Mouse (Mus musculus): ENCODE data around the gene Ptpn18.
A peak's percentile ranks its signal among the peaks of the same experiment; 100 is the strongest.
"Not testable (repeated sequence)": the region's sequence is repeated elsewhere in the genome, so short reads cannot be mapped to it uniquely, and the experiment has no call there.

Ptpn18 gene

GRCm38 (mm10) chr1:34468051-34468450, 8.5 kb downstream of the Ptpn18 start:
- DNase-seq, result no peak

- DNase-seq, result no peak
These were observed 8.9 kb downstream of the Ptpn18 start for GRCm38 (mm10) chr1:34468500-34468899.

- no peak for DNase-seq
These were observed 10.2 kb downstream of the Ptpn18 start for GRCm38 (mm10) chr1:34469801-34470200.

- DNase-seq, result peak; percentile 51 to 61
These were observed 13.1 kb downstream of the Ptpn18 start for GRCm38 (mm10) chr1:34472427-34473300.

DNA sequence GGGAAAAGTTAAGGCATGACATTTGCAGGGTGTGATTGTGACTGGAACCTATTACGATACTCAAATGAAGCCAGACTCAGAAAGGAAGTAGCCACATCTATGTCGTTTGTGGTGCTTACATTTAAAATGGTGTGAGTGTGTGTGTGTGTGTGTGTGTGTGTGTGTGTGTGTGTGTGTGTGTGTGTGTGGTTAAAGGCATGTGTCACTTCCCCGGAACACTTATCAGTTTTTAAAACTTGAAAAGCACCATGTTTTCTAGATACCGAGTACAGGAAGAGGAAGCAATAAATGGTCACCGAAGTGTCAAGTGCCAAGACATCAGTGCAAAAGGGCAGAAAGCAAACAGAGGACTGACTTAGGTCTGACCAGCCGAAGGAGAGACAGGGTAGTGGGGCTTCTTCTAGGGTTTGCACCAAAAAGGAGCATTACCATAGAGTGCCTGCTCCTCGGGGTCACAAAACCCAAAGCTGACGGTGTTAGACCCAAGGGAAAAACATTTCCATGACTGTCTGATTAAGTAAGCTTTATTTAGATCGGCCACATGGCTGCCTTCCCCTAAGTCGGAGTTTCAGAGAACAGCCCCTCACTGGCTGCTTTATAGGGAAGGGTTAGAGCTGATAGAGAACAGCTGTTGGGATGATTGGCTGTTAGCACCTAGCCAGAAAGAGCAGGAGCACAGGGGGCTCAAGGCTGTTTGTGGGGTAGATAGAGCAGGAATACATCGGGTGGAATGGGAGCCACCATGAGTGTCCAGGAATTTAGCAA, 19.5 kb downstream of the Ptpn18 start:
- DNase-seq, result no peak

DNA sequence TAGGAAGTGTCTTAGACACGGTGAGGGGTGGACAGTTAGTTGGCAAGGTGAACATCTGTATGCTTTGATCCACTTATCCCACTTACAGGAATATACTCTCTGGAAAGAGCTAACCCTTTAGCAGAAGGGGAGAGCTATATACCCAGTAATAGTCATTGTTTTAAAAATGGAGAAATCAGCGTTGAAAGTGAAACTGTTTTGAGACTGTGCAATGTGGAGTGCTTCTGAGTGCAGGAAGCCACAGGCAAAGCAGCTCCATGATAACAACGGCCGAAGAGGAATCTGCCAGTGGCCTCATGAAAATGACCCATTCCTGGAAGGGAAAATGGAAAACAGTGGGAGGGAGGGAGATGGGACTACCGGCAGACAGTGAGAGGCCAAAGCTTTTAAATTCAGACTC, 21.2 kb downstream of the Ptpn18 start:
- no peak for DNase-seq

DNA sequence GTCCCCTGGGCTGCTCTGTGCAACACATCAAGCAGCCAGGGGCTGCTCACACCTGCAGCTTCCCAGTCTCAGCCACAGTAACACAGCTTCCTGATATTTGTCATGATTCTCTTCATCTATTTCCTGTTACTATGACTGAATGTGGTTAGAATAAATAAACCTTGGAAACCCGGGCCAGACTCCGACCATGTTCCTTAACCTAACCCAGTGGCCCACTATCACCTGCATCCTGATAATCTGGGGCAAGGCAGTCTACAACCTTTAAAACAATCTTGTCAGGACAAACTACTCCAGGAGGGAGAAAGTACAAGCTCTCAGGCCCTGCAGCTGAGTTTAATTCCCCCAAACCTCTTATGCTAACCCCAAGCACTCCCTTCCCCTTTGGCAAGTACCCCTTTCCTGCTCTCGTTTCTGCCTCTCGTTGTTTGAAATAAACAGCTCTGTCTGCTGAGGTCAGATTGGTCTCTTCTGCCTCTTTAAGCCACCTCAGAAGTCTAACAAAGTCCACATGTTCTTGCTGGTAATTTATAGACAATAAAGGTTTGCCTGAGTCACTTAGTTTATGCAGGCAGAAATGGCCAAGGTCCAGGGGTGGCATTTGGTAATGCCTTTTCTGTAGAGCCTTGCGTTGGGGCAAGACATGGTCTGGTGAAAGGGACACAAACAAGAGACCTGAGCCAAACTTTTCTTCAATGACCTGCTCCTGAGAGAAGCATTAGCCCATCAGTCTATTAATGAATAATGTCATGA, 22.5 kb downstream of the Ptpn18 start:
- no peak for DNase-seq

DNA sequence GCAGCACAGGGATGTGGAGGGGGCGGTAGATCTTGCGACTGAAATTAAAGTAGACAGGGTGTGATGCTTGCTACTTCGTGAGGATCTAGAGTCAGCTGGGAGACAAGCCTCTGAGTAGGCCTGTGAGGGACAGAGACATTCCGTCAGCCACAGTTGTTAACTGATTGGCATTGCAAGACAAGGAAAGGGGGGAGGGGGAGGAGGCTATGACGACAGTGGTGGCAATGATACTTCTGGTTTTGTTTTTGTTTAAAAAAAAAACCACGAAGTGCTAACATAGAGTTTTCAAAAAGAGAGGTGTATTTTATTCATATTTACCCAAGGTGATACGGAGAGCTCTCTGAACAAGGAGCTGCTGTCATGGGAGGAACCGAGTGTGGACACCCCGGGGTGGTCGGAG, 24.9 kb downstream of the Ptpn18 start:
- no peak for DNase-seq

DNA sequence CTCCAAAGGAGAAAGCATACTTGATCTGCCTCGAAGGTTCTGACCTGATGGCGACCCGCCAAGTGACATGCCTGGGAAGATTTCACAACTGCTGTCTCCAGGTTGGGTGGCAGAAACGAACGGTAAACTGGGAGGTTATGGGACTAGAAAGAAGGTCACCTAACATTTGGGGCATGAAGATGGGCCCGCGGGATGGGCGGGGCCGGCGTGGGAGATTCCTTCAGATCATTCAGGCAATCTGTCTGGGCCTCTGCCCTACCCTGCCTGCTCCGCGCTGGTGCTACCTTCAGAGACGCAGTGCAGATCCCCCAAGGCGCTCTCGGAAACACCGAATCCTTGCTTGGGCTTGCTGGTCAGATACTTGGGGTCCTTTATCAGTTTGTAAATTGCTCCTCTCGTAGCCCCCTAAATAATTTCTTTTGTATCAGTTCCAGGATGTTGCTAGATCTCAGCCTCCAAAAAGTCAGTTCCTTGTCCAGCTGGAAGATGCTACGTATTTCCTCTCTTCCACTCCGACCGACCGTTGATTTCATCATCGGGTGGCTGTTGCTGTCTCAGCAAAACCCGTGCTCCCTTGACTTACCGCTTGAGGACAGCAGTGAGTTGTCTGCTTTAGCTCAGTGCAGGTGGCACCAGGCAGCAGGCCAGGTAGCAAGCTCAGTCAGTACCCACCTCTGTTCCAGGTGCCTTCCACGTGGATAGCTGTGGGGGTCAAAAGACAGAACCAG, 26.1 kb downstream of the Ptpn18 start:
- DNase-seq, result peak; percentile 61 to 64

GRCm38 (mm10) chr1:34487383-34487782, 27.8 kb downstream of the Ptpn18 start:
- DNase-seq, result no peak

GRCm38 (mm10) chr1:34489852-34490541, 30.4 kb downstream of the Ptpn18 start:
- DNase-seq, result no peak

- no peak for DNase-seq
These were observed 31.9 kb downstream of the Ptpn18 start for GRCm38 (mm10) chr1:34491480-34491879.

DNA sequence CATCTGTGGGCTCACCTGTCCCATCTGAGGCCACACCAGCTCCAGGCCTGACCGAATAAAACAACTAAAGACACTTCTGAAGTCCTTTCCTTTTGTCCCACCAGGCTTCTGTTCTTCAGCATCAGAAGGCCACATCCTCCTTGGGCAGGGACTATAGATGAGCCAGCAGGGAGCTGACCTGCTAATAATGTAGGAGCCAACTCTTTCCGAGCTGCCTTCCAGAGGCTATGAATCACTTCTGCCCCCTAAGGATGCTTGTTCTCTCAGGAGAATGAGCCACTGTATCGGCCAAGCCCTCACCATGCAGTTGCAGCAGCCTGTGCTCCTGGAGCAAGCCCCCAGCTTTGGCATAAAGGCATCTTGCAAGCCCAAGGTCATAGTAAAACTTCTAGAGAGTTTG, 43.4 kb downstream of the Ptpn18 start:
- no peak for DNase-seq

DNA sequence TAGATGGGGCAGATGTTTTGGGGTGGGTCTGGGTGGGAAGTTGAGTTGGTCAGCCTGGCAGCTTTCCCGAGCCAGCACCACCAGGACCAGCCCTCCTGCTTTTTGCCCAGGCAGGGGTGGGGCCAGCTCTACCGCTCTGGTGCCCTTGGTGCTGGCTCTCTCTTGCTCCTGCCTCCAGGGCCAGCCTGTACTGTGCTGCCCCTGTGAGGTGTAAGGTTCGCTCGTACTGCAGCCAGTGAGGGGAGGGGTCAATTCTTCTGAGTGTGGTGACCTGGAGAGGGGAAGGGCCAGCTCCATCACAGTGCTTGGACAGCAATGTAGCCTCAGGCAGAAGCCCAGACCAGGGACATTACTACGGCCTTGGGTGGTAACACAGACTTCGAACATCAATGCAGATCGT, 45.7 kb downstream of the Ptpn18 start:
- DNase-seq, result no peak

- DNase-seq, result no peak
These were observed 46.5 kb downstream of the Ptpn18 start for GRCm38 (mm10) chr1:34505970-34506551.

GRCm38 (mm10) chr1:34507986-34508385, 48.4 kb downstream of the Ptpn18 start:
- no peak for DNase-seq

DNA sequence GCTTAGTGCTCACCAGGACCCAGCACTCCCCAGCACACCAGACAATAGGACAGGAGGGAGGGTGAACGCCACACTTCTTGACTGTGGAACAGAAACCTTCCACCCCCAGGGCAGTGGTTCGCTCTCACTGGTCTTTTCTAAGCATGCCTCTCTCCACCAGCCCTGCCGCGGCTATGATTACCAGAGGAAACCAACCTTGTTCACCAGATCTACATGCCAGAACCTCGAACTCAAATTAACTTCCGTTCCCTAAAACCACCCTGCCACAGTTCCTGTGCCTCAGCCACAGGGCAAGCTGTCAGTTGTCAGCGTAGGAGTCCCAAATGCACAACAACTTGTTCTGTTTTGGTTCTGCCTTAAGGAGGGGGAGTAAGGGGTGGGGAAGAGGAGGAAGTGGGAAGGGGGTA, 51.0 kb downstream of the Ptpn18 start:
- no peak for DNase-seq

GRCm38 (mm10) chr1:34511027-34511426, 51.5 kb downstream of the Ptpn18 start:
- peak in 1 of 2 experiments; percentile 10 for DNase-seq

GRCm38 (mm10) chr1:34513068-34513467, 53.5 kb downstream of the Ptpn18 start:
- no peak for DNase-seq

DNA sequence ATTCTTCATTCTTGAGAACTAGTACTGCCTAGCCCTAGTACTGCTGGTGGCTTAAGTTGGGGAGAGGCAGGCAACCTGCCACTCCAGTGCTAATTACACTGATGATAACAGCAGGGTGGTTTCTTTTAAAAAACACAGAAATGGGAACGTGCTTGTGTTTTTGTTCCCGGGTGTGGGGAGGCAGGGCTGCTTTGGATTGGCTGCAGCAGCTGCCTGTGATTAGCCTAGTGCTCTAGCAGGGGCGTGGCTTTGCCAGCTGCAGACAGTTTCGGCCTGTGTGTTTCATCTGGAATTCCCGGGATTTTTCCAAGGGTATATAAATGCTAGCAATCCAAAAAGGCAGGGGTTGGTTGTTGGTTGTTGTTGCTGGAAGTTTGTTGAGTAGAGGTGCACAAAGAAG, 57.0 kb downstream of the Ptpn18 start:
- DNase-seq, result no peak

DNA sequence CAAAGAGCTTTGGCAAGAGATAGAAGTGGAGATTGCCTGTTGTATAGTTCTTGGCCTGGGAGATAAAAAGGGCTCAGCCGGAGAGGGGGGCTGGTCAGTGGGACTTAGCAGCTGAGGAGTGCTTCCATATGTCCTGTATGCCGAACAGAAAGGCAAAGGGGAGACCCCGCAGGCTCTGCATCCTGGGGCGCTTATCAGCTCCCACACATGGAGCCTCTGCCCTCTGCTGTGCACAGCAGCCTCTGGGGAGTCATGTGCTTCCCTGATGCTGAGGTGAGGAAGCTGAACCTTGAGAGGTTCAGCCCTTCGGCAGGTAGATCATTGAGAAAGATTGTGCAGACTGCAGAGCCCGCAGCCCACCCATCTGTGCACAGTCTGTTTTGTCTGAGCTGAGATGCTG, 57.7 kb downstream of the Ptpn18 start:
- DNase-seq, result not testable (repeated sequence)

DNA sequence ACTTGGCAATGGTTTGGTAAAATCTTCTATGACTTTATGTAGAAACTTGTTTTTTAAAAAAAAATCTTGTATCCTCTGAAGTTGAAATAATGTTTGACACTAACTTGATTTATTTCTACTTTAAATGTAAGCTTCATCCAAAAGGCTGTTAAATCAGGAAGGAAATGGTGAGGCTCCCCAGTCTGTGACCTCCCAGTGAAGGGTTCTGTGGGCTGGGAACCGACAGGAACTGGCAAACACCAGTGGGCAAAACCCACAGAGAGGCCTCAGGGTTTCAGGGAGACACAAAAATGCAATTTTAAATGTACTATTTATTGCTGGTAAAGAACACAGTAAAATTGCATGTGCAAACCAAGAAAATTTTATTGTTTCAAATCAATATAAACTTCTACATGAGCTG, 58.2 kb downstream of the Ptpn18 start:
- DNase-seq, result not testable (repeated sequence)

Data from kidney, postnatal 25 days (tissue).